Mouse (Mus musculus) bone marrow macrophage, adult 2 months (primary cell): ENCODE measurements around the gene Gm17490. TPM values are rescaled to one million over a fixed set of nuclear protein-coding genes. Genes with fewer than 3 reads are reported as not detected.

Experiments
- H3K27ac ChIP-seq: 2 replicates; pipeline ENCODE4 v1.5.1; 2012; ENCODE audit warnings: low read depth, low read length; ENCODE audit not compliant: insufficient read depth
- H3K4me1 ChIP-seq: 2 replicates; pipeline ENCODE4 v1.6.1; 2012; ENCODE audit warnings: low read length; ENCODE audit not compliant: control insufficient read depth, insufficient read depth
- H3K4me3 ChIP-seq: 2 replicates; pipeline ENCODE4 v1.5.1; 2012; ENCODE audit warnings: mild to moderate bottlenecking, low read length, moderate library complexity; ENCODE audit not compliant: insufficient read depth
- CTCF ChIP-seq: IDR thresholded peaks from 2 replicates; pipeline ENCODE4 v1.5.1; 2012; ENCODE audit warnings: low read depth, mild to moderate bottlenecking, low read length, moderate library complexity
- POLR2A ChIP-seq: IDR thresholded peaks from 2 replicates; pipeline ENCODE4 v1.6.1; 2012; ENCODE audit warnings: mild to moderate bottlenecking, low read depth, low read length, borderline replicate concordance
- polyA plus RNA-seq: library from polyadenylated mRNA; stranded (reverse); fragments of >200 nt; gene quantifications from 2 replicates; pipeline ENCODE4 v1.2.4, GENCODE M21; 2012; ENCODE audit not compliant: missing spikeins, insufficient read depth, insufficient read length

The Gm17490 gene
- not detected in 2 replicates for polyA plus RNA-seq

DNA sequence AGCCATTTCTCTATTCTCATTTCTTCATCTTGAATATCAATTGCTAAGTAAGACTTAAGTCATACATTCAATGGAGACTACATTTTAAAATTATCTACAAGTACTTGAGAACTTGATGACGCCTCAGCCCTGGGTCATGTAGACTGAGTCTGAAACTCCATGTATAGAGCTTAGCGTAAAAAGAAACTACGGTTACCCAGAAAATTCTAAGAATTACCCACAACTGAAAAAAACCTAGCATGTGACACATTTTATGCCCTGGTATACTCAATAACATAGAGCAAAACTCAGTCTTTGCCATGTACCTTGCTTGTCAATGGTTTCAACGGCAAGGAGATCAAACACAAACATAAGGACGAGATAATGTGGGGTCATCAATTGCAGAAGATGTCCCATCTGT, at the start of gene Gm17490:
Gene Gm17490 (minus strand): TSS at position 375 of the 400 bp plus-strand sequence.
- no peak within 1 kb of the TSS for H3K27ac ChIP-seq
- H3K4me1 ChIP-seq = no peaks in the 10 kb centered on the region
- H3K4me3 ChIP-seq = no peak within 1 kb of the TSS
- TF ChIP-seq CTCF (no peak), POLR2A (no peak)

GRCm38 (mm10) chr2:11672144-11672543, 46.1 kb upstream of the Gm17490 start:
- Histone ChIP-seq H3K4me1 (no peaks in the 10 kb centered on the region), H3K27ac (no peak overlapping the region), H3K4me3 (no peak overlapping the region)
- TF ChIP-seq CTCF (peak; percentile 34; the same call in 1 of the 2 replicates), POLR2A (no peak)

DNA sequence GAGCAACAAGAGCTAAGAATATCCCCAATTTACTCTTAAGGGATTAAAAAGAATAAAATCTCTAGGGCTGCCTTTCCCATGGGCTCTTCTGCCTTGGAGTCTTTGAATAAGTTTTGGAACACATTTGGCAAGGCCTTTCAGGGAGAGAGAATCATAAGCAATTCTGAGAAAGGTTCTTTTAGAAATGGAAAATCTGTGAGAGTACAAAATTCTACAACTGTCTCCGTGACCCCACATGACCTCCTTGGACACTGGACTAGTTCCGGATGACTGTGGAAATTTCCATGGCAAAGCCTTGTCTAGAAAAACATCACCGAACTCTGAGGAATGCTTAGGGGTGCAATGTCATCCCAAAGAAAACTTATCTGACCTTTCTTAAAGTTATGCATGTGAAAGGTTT, 39.3 kb upstream of the Gm17490 start:
- Histone ChIP-seq H3K4me1 (no peaks in the 10 kb centered on the region), H3K27ac (no peak overlapping the region), H3K4me3 (no peak overlapping the region)
- TF ChIP-seq CTCF (no peak), POLR2A (no peak)

GRCm38 (mm10) chr2:11664806-11665205, 38.7 kb upstream of the Gm17490 start:
- Histone ChIP-seq H3K27ac (no peak overlapping the region), H3K4me3 (no peak overlapping the region), H3K4me1 (no peaks in the 10 kb centered on the region)
- TF ChIP-seq CTCF (no peak), POLR2A (no peak)

DNA sequence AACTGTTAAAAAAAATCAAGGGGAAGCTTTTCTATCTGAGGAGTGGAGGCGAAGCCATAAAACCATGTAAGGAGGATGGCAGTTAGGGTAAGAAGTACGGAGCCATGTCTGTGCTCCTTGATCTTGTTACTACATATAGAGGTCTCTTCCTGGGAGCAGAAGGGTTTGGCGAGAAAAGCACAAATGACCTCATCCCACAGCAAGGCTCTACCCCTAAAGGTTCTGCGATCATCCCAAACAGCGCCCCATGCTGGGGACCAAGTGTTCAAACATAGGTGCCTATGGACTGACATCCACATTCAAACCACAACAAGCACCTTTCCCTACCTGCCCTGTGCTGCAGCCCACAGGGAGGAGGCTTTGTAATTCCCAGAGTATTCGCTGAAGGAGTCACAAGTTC, 38.3 kb upstream of the Gm17490 start:
- H3K27ac ChIP-seq = no peak overlapping the region
- TF ChIP-seq POLR2A (no peak), CTCF (no peak)
- H3K4me1 ChIP-seq = peaks cover under 1% of the 10 kb centered on the region; the same call in 1 of the 2 replicates
- no peak overlapping the region for H3K4me3 ChIP-seq

DNA sequence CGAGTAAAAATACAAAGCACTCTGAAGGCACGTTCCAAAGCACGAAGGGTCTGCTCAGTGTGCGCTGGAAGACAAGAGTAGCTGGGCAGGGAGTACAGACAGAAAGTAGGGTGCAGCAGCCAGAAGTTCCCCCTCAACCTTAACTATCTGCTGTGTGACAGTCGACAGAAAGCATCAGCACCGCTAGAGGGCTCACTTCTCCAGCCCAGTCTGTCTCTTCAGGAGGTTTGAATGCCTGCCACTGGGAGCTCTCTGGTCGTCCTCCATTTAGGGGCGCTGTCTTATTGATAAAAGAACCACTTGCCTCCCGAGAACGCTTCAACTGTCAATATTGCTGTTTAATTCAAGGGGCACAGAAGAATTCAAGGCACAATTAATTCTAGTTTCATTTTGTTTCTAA, 37.9 kb upstream of the Gm17490 start:
- Histone ChIP-seq H3K4me1 (peaks cover 2% of the 10 kb centered on the region; the same call in 1 of the 2 replicates), H3K27ac (no peak overlapping the region), H3K4me3 (no peak overlapping the region)
- TF ChIP-seq CTCF (peak; percentile 83), POLR2A (no peak)

DNA sequence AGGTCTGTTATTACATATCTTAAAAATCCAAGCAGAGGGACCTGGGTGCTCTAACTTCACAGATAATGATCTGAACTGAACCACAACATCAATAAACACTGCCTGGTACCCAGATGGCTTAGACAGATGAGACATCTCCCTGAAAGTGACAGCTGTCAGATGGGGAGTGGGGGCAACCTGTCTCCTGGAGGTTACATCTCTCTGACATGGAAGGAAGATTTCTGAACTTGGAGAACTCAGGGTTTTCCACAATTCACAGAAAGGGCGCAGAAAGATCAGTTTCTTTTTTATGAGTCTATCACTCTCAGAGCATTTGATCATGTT, 36.8 kb upstream of the Gm17490 start:
- TF ChIP-seq POLR2A (no peak), CTCF (no peak)
- Histone ChIP-seq H3K27ac (no peak overlapping the region), H3K4me3 (no peak overlapping the region), H3K4me1 (peaks cover 2% of the 10 kb centered on the region; the same call in 1 of the 2 replicates)

GRCm38 (mm10) chr2:11662143-11662906, 36.3 kb upstream of the Gm17490 start:
- Histone ChIP-seq H3K4me1 (peaks cover 2% of the 10 kb centered on the region; the same call in 1 of the 2 replicates), H3K4me3 (no peak overlapping the region), H3K27ac (no peak overlapping the region)
- no peak for TF ChIP-seq CTCF
- TF ChIP-seq POLR2A = no peak

- H3K4me3 ChIP-seq = no peak overlapping the region
- TF ChIP-seq POLR2A (no peak), CTCF (no peak)
- H3K27ac ChIP-seq = no peak overlapping the region
- H3K4me1 ChIP-seq = peaks cover 2% of the 10 kb centered on the region; the same call in 1 of the 2 replicates
These were observed 33.2 kb upstream of the Gm17490 start for GRCm38 (mm10) chr2:11659263-11659662.

DNA sequence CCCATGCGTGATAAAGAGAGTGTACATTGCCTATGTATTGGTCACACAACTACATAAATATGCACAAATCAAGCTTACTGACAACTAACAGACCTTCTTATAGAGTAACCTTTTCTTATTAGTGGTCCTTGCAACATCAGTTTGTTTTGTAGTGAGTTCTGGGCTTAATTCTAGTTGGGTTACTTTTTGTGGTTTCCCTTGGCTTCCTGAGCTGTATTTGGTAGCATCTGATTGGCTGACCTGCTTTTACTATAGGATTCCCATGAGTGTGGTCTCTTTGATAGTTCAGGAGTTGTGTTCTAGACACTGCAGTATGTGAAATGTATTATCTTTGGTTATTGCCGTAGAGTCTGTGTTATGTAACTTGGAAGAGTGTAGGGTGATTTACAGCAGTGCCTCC, 31.5 kb upstream of the Gm17490 start:
- no peak for TF ChIP-seq CTCF
- no peak for TF ChIP-seq POLR2A
- Histone ChIP-seq H3K27ac (no peak overlapping the region), H3K4me3 (no peak overlapping the region), H3K4me1 (peaks cover 2% of the 10 kb centered on the region; the same call in 1 of the 2 replicates)
